Mouse (Mus musculus) spleen, postnatal 14 days (tissue): ENCODE measurements at regions not wholly inside any gene's neighbourhood (a gene's known extent, or its start where the extent isn't known, plus 50 kb on each side); places are given as distances from the start of the nearest gene placed in this dataset.

ENCODE experiments used
- DNase-seq, 2 experiments: peaks; one replicate each; pipeline ENCODE4 v3.0.0; 2021 to 2022; ENCODE audit warnings: low spot score in 2 of 2

GRCm38 (mm10) chr10:93361654-93362195, 50.8 kb upstream of the Elk3 start:
- DNase-seq = no peak

DNA sequence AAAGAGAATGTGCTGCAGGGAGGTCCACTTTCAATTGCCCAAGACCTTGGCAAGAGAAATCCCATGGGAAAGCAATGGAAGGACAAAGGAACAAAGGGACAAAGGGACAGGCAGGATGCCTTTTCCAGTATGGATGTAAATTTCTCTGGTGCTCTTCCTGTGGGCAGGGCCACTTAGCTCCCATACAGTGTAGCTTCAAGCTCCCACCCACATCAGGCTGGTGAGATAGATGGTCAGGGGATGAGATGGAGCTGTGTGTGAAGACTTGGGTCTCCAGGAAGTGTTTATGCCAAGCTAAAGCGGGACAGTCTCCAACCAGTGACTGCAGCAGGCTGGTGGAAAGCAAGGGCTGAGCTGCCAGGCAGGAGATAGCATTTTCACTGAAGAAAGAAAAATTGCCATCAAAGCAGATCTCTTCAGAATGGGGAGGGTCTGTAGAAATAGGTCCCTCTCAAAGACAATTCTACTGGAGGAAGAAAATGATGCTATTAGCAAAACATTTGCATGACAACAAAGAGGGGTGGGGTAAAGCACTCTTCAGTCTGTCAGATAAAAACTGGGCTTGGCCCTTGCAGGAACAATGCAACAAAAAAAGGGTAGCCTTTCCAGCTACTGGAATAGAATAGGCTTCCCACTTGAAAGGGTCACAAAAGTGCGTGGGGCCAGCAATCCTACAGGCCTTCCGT, 53.3 kb upstream of the Elk3 start:
- no peak for DNase-seq

DNA sequence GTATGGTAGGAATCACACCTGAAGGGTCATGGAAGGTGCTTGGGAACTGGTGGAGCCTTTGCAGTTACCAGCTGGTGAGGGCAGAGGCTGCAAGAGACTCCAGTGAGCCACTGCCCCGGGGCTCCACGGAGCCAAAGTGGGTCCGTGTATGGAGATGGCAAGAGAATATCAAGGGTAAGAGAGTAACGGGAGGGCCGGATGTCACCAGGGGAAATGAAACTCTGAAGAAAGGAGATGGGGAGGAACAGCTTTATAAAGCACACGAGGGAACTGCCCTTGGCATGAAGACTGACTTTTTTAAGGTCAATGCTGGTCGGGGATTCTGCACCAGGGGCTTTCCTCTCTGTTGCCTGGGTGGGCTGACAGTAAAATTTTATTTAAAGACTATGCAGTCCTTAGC, 53.9 kb upstream of the Elk3 start:
- peak in 1 of 2 experiments; percentile 10 for DNase-seq

- DNase-seq = no peak
These were observed 54.4 kb upstream of the Elk3 start for GRCm38 (mm10) chr10:93365318-93365717.

GRCm38 (mm10) chr10:93365824-93366223, 54.9 kb upstream of the Elk3 start:
- DNase-seq = no peak

DNA sequence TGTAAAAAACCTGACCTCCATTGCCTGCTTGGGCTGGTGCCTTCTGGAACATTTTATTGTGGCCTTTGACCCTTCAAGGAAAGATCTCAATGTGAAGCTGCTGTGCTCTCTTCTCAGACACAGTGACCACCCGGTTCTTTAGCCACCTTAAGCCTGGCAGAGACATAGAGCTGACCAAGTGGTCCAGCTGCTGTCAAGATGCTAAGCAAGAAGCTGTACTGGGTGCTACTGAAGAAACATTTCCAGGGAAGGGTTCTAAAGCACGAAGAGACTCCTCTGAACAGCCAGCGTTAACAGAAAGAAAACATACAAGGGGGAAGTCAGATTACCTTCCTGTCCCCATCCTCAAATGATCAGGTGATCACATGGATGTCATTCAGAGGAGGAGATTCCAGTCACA, 58.8 kb upstream of the Elk3 start:
- DNase-seq = no peak

GRCm38 (mm10) chr10:93370331-93370730, 59.4 kb upstream of the Elk3 start:
- DNase-seq = no peak

- DNase-seq = no peak
These were observed 61.3 kb upstream of the Elk3 start for GRCm38 (mm10) chr10:93372281-93372680.

DNA sequence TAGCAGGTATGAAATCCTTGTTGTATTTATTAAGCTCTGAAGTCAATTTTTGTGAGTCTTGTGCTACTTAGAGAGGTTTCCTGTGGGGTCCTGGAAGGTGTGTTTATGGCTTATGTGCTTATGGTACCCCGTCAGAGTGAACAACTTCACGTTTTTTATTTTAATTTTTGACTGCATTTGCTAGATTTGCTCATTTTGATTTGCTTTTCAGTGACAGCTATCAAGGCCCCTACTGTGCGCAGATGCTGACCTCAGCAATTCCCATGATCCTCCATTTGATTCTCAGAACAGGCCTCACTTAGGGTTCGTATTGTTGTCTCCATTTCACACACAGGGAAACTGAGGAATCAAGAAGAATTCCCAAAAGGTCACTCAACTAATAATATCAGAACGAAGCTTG, 62.3 kb upstream of the Elk3 start:
- no peak for DNase-seq

DNA sequence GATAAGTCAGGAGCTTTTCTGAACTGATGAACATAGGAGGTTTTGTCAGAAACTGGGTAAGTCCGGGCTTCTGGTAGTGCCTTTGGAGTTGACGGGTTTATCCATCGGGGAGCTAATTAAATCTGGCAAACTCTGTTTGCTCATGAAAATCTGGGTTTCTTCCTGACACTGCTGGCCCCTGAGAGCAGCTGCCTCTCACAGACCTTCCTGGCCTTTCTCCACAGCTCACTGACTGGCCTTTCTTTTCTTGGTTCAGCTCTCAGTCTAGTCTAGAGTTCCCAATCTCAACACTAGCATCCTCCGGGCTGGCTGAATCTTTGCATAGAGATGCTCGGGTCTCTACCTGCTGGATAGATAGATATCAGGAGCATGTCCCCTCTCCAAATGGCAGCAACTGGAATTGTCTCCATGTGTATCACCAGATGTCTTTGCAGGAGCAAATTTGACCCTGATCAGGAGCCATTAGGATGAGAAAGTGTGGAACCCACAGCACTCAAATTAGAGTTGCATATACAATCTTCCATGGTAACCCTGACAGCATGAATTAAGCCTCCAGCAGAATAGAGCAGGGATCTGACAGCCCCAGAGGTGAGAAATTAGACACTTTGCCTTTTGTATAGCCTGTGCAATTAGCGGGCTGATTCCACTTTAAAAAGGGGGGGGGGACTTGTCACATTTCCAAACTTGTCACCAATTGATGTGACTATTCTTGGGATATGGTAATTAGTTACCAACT, 63.2 kb upstream of the Elk3 start:
- DNase-seq = no peak

GRCm38 (mm10) chr10:93374690-93374994, 63.7 kb upstream of the Elk3 start:
- DNase-seq = no peak

DNA sequence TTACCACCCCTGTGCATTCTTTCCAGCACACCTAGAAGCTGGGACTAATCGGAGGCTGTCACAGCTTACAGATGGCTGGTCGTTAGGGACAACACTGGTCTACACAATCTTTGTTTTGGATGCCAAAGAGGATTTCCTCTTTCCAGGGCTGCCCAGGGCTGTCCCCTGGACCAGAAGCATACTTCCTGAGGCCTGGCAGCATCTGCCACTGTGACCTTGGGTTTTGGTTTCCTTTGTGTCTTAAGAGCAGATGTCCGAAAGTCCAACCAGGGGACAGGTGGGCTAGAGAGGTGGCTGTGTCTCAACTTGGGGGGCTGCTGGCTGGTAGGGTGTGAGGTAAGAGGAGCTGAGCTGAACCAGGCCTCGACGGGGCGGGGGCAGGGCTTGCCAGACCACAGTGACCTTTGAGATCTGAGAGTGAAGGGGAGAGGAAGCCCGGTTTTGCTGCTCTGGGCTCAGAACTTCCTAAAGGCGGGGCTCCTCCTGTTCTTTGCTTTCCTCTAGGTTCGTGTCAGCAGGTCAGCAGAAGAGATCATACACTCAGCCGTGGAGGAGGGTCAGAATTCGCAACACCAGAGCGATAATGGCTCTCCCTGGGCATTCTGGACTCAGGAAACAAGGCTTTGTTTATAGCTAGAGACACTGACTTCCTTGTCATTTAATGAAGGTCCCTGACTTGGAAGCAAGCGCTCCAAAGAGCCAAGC, 64.2 kb upstream of the Elk3 start:
- no peak for DNase-seq

GRCm38 (mm10) chr10:93375771-93376170, 64.8 kb upstream of the Elk3 start:
- no peak for DNase-seq

DNA sequence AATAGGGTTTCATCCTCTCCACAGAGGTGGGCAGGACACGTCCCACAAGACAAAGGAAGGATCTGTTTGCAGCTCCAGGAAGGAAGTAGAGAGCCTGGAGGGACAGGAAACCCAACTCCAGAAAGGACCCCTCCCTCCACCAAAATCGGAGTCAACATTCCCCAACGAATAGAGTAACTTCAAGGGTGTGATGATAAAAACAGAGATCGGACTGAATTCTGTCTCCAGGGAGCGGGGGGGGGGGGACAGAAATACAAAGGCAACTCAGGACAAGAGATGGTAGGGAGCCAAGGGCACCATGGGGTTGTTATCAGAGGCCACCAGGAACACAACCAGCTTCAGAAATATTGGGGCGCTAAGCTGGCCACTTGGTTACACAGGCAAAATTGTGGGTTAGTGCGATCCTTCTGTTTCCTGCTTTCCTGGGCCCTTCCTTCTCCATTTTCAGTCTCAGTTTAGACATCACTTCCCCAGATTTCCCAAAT, 65.6 kb upstream of the Elk3 start:
- DNase-seq = no peak

- no peak for DNase-seq
These were observed 63.9 kb upstream of the Lta4h start for GRCm38 (mm10) chr10:93389276-93389675.

GRCm38 (mm10) chr10:93391296-93391695, 61.9 kb upstream of the Lta4h start:
- no peak for DNase-seq

- DNase-seq = no peak
These were observed 59.3 kb upstream of the Lta4h start for GRCm38 (mm10) chr10:93393902-93394301.

DNA sequence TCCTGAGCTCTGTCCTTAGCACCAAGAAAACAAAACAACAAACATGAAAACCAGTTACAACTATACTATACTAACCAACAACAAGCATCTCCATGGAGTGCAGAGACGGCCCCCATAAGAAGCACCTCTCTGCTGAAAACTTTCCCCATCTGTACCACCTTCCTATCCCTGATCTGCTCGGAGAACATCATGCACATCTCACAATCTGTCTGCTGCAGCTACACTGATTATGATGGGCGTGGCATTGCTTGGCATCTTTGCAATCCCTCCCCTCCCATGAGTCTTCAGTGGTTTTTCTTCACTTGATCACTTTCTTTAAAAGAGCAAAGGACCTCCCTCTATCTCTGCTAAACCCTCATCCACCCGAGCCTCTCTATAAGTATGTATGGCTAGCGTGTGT, 55.5 kb upstream of the Lta4h start:
- DNase-seq = no peak

GRCm38 (mm10) chr10:93398531-93399320, 54.5 kb upstream of the Lta4h start:
- DNase-seq = no peak

GRCm38 (mm10) chr10:93402689-93403509, 50.3 kb upstream of the Lta4h start:
- no peak for DNase-seq
